Mouse (Mus musculus): Measurements from ENCODE around the gene Zfp36l2.

- no peak for TF ChIP-seq CTCF (IDR thresholded peaks at IDR 0.05; ENCODE audit: extremely low read depth, insufficient read depth, low read length)
- no peak for TF ChIP-seq POLR2A (IDR thresholded peaks at IDR 0.05; ENCODE audit: extremely low read depth, insufficient read depth, low read length)
These were observed 32.8 kb downstream of the Zfp36l2 start for GRCm38 (mm10) chr17:84155029-84155338.

All from cortical plate, adult 2 months (tissue).